10 mouse cellular contexts compared by ENCODE assay signal in the genomic region with DNA sequence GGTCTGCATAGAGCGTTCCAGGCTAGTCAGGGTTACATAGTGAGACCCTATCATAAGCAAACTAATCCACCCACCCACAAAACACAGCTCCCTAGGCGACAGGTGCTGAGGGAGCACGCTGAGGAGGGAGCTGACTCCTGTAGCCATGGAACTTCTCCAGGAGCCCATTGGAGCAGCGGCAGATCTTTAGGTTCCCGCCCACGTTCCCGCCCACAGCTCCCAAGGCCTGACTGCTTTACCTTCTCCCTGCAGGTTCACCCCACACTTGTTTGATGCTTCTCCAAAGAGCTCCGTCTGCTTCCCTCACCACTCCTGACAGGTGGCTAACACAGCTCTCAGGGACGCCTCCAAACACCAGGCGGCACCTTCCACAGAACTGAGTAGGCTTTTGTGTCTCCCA. TPM values are rescaled to one million over a fixed set of nuclear protein-coding genes. Genes with fewer than 3 reads are reported as not detected.
A peak's percentile ranks its signal among the peaks of the same experiment; 100 is the strongest.
DNase-seq lines count a peak whose midpoint lies in the region; ATAC-seq and TF ChIP-seq lines count a peak whose summit lies in the region.
"Had no signal": no experiment of that assay in that cellular context is flagged by ENCODE, and none has a peak within 500 bp of the region (broad histone marks: within the 10 kb centered on the region; RNA-seq: fewer than 3 reads in every experiment).

No protein-coding gene starts in this region.

- no peak for TF ChIP-seq POLR2A in brain, embryonic 14.5 days (IDR thresholded peaks at IDR 0.05; ENCODE audit: borderline replicate concordance, extremely low read depth, insufficient read depth, insufficient read length, poor library complexity, severe bottlenecking)

- H3K36me3 ChIP-seq in kidney, embryonic 15.5 days: no peaks in the 10 kb centered on the region
- H3K36me3 ChIP-seq in kidney, postnatal 0 days (ENCODE audit: insufficient read depth, low read length): no peaks in the 10 kb centered on the region
- H3K36me3 ChIP-seq in lung, postnatal 0 days (ENCODE audit: insufficient read depth, low read length): no peaks in the 10 kb centered on the region

- 0 out of 2 replicates have a peak, but pooled peaks have one; percentile 29 for ATAC-seq in kidney, embryonic 15.5 days (replicated peaks; ENCODE audit: low FRiP score)
- no peak for ATAC-seq in kidney, postnatal 0 days (replicated peaks; ENCODE audit: low FRiP score, low read depth)
- ATAC-seq in lung, postnatal 0 days: peak; percentile 45
- ATAC-seq in granulocyte monocyte progenitor cell, adult 5-6 weeks (replicated peaks; ENCODE audit: poor library complexity, severe bottlenecking): no peak
- ATAC-seq in megakaryocyte, adult 5-6 weeks (ENCODE audit: poor library complexity, severe bottlenecking): no peak

- peak overlapping the region; percentile 51 for H3K4me2 ChIP-seq in kidney, embryonic 15.5 days
- H3K4me2 ChIP-seq in kidney, postnatal 0 days (ENCODE audit: low read length): peak overlapping the region; percentile 46
- H3K4me2 ChIP-seq in lung, postnatal 0 days (replicated peaks; ENCODE audit: low read depth, low read length): 0 out of 2 replicates have a peak overlapping the region, but pooled peaks have one; percentile 22

- H3K4me1 ChIP-seq in kidney, embryonic 15.5 days: peaks cover 10% of the 10 kb centered on the region; the same call in 1 of the 2 replicates
- 0 out of 2 replicates have a peak, but pooled peaks cover 8% of the 10 kb centered on the region for H3K4me1 ChIP-seq in kidney, postnatal 0 days (replicated peaks; ENCODE audit: insufficient read depth, low read length)
- no peaks in the 10 kb centered on the region for H3K4me1 ChIP-seq in lung, postnatal 0 days (ENCODE audit: insufficient read depth, low read depth, low read length)

- peaks cover 29% of the 10 kb centered on the region; the same call in 1 of the 2 replicates for H3K27me3 ChIP-seq in kidney, embryonic 15.5 days
- H3K27me3 ChIP-seq in kidney, postnatal 0 days (ENCODE audit: insufficient read depth, low read length): no peaks in the 10 kb centered on the region
- no peaks in the 10 kb centered on the region for H3K27me3 ChIP-seq in lung, postnatal 0 days (replicated peaks; ENCODE audit: insufficient read depth, low read length)

- no peak for TF ChIP-seq CTCF in brain, embryonic 14.5 days (IDR thresholded peaks at IDR 0.05; ENCODE audit: borderline replicate concordance, extremely low read depth, insufficient read depth, insufficient read length)
- no peak for TF ChIP-seq CTCF in kidney, postnatal 0 days (IDR thresholded peaks at IDR 0.05; ENCODE audit: low read depth)
- no peak for TF ChIP-seq CTCF in lung, postnatal 0 days (IDR thresholded peaks at IDR 0.05)

- peak overlapping the region; percentile 15; the same call in 1 of the 2 replicates for H3K4me3 ChIP-seq in kidney, embryonic 15.5 days (replicated peaks)
- H3K4me3 ChIP-seq in kidney, postnatal 0 days (replicated peaks; ENCODE audit: low read depth, low read length): no peak overlapping the region
- H3K4me3 ChIP-seq in lung, postnatal 0 days (ENCODE audit: low read depth, low read length): no peak overlapping the region
- H3K4me3 ChIP-seq: erythroblast, embryonic 14.5 days had no signal

- no peak for TF ChIP-seq EP300 in lung, postnatal 0 days (IDR thresholded peaks at IDR 0.05)

- no peak overlapping the region for H3K27ac ChIP-seq in kidney, embryonic 15.5 days
- H3K27ac ChIP-seq in kidney, postnatal 0 days: no peak overlapping the region
- no peak overlapping the region for H3K27ac ChIP-seq in lung, postnatal 0 days (ENCODE audit: low read length)

- 15% methylated on average over 10 of the region's 10 CpGs for WGBS in kidney, embryonic 15.5 days
- WGBS in kidney, postnatal 0 days: 20% methylated on average over 10 of the region's 10 CpGs
- 20% methylated on average over 10 of the region's 10 CpGs for WGBS in lung, postnatal 0 days

- H3K9me3 ChIP-seq in kidney, embryonic 15.5 days (replicated peaks): no peaks in the 10 kb centered on the region
- no peaks in the 10 kb centered on the region; the same call in 1 of the 2 replicates for H3K9me3 ChIP-seq in kidney, postnatal 0 days (replicated peaks; ENCODE audit: low read length)
- no peaks in the 10 kb centered on the region for H3K9me3 ChIP-seq in lung, postnatal 0 days (ENCODE audit: low read length)

- DNase-seq in kidney, adult 9 months: no peak
- DNase-seq in brain, embryonic 14.5 days (ENCODE audit: low read depth): peak; percentile 9
- peak; percentile 25 for DNase-seq in kidney, postnatal 0 days (ENCODE audit: low spot score)
- peak; percentile 47 for DNase-seq in lung, postnatal 0 days (ENCODE audit: low spot score)
- DNase-seq in adrenal gland, postnatal 14 days: no peak
- DNase-seq: heart, postnatal 36 days had no signal

- H3K9ac ChIP-seq in kidney, embryonic 15.5 days: no peak overlapping the region
- H3K9ac ChIP-seq in kidney, postnatal 0 days (ENCODE audit: low read depth, low read length): no peak overlapping the region
- H3K9ac ChIP-seq in lung, postnatal 0 days (replicated peaks; ENCODE audit: low read depth): no peak overlapping the region

RNA-seq across cellular contexts. Expression of a gene that starts 40.9 kb away (rescaled TPM):
- 217 and 219 TPM in 2 replicates for polyA plus RNA-seq in kidney, embryonic 15.5 days (2015; fragmentation: Nextera tagmentation; extraction: Ambion mirVana)
- polyA plus RNA-seq in brain, embryonic 14.5 days (2012; rRNA removed): 101 and 115 TPM in 2 replicates
- polyA plus RNA-seq in kidney, postnatal 0 days (2015; fragmentation: Nextera tagmentation; extraction: Ambion mirVana): 228 and 245 TPM in 2 replicates
- polyA plus RNA-seq in lung, postnatal 0 days (2015; fragmentation: Nextera tagmentation; extraction: Ambion mirVana): 151 and 155 TPM in 2 replicates
- 90.0 and 106 TPM in 2 replicates for total RNA-seq in granulocyte monocyte progenitor cell, adult 5-6 weeks (2014; fragmentation: Nextera tagmentation)
- 82.7 and 86.4 TPM in 2 replicates for total RNA-seq in granulocyte monocyte progenitor cell, adult 5-6 weeks (2017)
- total RNA-seq in megakaryocyte, adult 5-6 weeks (2015): 131 and 132 TPM in 2 replicates
- total RNA-seq in megakaryocyte, adult 5-6 weeks (2017): 74.8 and 90.7 TPM in 2 replicates
- 137 and 146 TPM in 2 replicates for total RNA-seq in adrenal gland, postnatal 14 days (2021)

Comparison
In these comparisons a context has a peak if more than half of its experiments do, and no peak if none do; other contexts are left out.
1. ATAC-seq: peak in kidney, embryonic 15.5 days (single experiment) and lung, postnatal 0 days (single experiment); none in kidney, postnatal 0 days (single experiment), granulocyte monocyte progenitor cell, adult 5-6 weeks (single experiment) and megakaryocyte, adult 5-6 weeks (single experiment).
2. DNase-seq: peak in brain, embryonic 14.5 days (single experiment), kidney, postnatal 0 days (single experiment) and lung, postnatal 0 days (single experiment); none in kidney, adult 9 months (single experiment) and adrenal gland, postnatal 14 days (single experiment).
3. Peak in every context shown above with its lines, with median percentiles within 50 percentile points of each other: H3K4me2 ChIP-seq.